Mouse (Mus musculus) bone marrow, adult 2 months (tissue): Measurements from ENCODE around the gene Rhou. TPM values are rescaled to one million over a fixed set of nuclear protein-coding genes. Genes with fewer than 3 reads are reported as not detected.
"Not testable (repeated sequence)": the region's sequence is repeated elsewhere in the genome, so short reads cannot be mapped to it uniquely, and the experiment has no call there.

ENCODE experiments used
- H3K27ac ChIP-seq: fragments of 200-500 bp; 2 replicates; pipeline ENCODE4 v1.5.1; 2012; ENCODE audit warnings: low read depth, mild to moderate bottlenecking, control low read depth, inconsistent platforms, low read length; ENCODE audit not compliant: control insufficient read depth, poor library complexity, insufficient read depth
- H3K4me1 ChIP-seq: fragments of 200-500 bp; 2 replicates; pipeline ENCODE4 v1.6.1; 2011; ENCODE audit warnings: low read length; ENCODE audit not compliant: control insufficient read depth, insufficient read depth
- H3K4me3 ChIP-seq: fragments of 200-500 bp; replicated peaks from 2 replicates; pipeline ENCODE3; 2011; ENCODE audit warnings: mild to moderate bottlenecking, low read depth, low read length, control low read depth; ENCODE audit not compliant: control insufficient read depth
- CTCF ChIP-seq: fragments of 200-500 bp; IDR thresholded peaks from 2 replicates; pipeline ENCODE4 v1.5.1; 2011; ENCODE audit warnings: low read length, control low read depth; ENCODE audit not compliant: control insufficient read depth, insufficient read depth
- POLR2A ChIP-seq: fragments of 200-500 bp; IDR thresholded peaks from 2 replicates; pipeline ENCODE4 v1.6.1; 2011; ENCODE audit warnings: low read depth, mild to moderate bottlenecking, control low read depth, low read length, borderline replicate concordance; ENCODE audit not compliant: control insufficient read depth
- WGBS: fragments of 180-500 bp; shearing (Covaris S2); methylation state at CpG from one replicate; pipeline ENCODE4 v1.1.7; 2018; 5-methylcytosine and 5-hydroxymethylcytosine counted together
- polyA plus RNA-seq: library from polyadenylated mRNA; stranded (reverse); fragments of >200 nt; gene quantifications from 2 replicates; pipeline ENCODE4 v1.2.4, GENCODE M21; 2011; ENCODE audit warnings: low replicate concordance; ENCODE audit not compliant: missing spikeins, insufficient read depth, insufficient read length

Gene Rhou
- polyA plus RNA-seq, 1 experiment: 17.9 TPM

GRCm38 (mm10) chr8:123628968-123629755 is 24.6 kb upstream of the Rhou start:
- no peak for TF ChIP-seq POLR2A
- TF ChIP-seq CTCF: peak; percentile 77
- Histone ChIP-seq H3K27ac (no peak overlapping the region), H3K4me3 (no peak overlapping the region), H3K4me1 (no peaks in the 10 kb centered on the region)
- WGBS: 11% methylated on average over 19 of the region's 19 CpGs

GRCm38 (mm10) chr8:123630058-123630457 is 23.7 kb upstream of the Rhou start:
- no peaks in the 10 kb centered on the region for H3K4me1 ChIP-seq
- H3K27ac ChIP-seq: no peak overlapping the region
- H3K4me3 ChIP-seq: no peak overlapping the region
- no peak for TF ChIP-seq CTCF
- no peak for TF ChIP-seq POLR2A
- 46% methylated on average over 10 of the region's 10 CpGs for WGBS

- Histone ChIP-seq H3K4me3 (no peak overlapping the region), H3K4me1 (no peaks in the 10 kb centered on the region), H3K27ac (no peak overlapping the region)
- 37% methylated on average over 12 of the region's 12 CpGs for WGBS
- TF ChIP-seq CTCF: no peak
- no peak for TF ChIP-seq POLR2A
These were observed 22.9 kb upstream of the Rhou start for GRCm38 (mm10) chr8:123630841-123631251.

- H3K4me3 ChIP-seq, H3K27ac ChIP-seq, H3K4me1 ChIP-seq: not testable (repeated sequence)
- 70% methylated on average over 3 of the region's 3 CpGs for WGBS
These were observed 22.0 kb upstream of the Rhou start for GRCm38 (mm10) chr8:123631746-123632145.

- Histone ChIP-seq H3K27ac (no peak overlapping the region), H3K4me1 (no peaks in the 10 kb centered on the region), H3K4me3 (no peak overlapping the region)
- 72% methylated on average over 4 of the region's 4 CpGs for WGBS
- TF ChIP-seq POLR2A: no peak
- TF ChIP-seq CTCF: no peak
These were observed 21.5 kb upstream of the Rhou start for GRCm38 (mm10) chr8:123632257-123632656.

GRCm38 (mm10) chr8:123633801-123634200 is 19.9 kb upstream of the Rhou start:
- WGBS: 47% methylated on average over 7 of the region's 7 CpGs
- Histone ChIP-seq H3K27ac (no peak overlapping the region), H3K4me1 (no peaks in the 10 kb centered on the region)

GRCm38 (mm10) chr8:123634395-123635131 is 19.2 kb upstream of the Rhou start:
- WGBS: 6% methylated on average over 3 of the region's 3 CpGs
- no peak overlapping the region for H3K27ac ChIP-seq
- TF ChIP-seq POLR2A: no peak
- TF ChIP-seq CTCF: no peak
- no peak overlapping the region for H3K4me3 ChIP-seq
- no peaks in the 10 kb centered on the region for H3K4me1 ChIP-seq

More at GRCm38 (mm10) chr8:123633801-123634200, 19.9 kb upstream of the Rhou start:
- TF ChIP-seq POLR2A: no peak
- TF ChIP-seq CTCF: no peak
- H3K4me3 ChIP-seq: no peak overlapping the region

- H3K27ac ChIP-seq: no peak overlapping the region
- TF ChIP-seq CTCF (no peak), POLR2A (no peak)
- 91% methylated on average over 11 of the region's 11 CpGs for WGBS
- no peaks in the 10 kb centered on the region for H3K4me1 ChIP-seq
- no peak overlapping the region for H3K4me3 ChIP-seq
These were observed 18.1 kb upstream of the Rhou start for GRCm38 (mm10) chr8:123635671-123636070.
